In genomic region chr11:75234745-75235144, GRCm38 (mm10) we compare ENCODE assay signal across 8 mouse cellular contexts. TPM values are rescaled to one million over a fixed set of nuclear protein-coding genes. Genes with fewer than 3 reads are reported as not detected.
A peak's percentile ranks its signal among the peaks of the same experiment; 100 is the strongest.
DNase-seq lines count a peak whose midpoint lies in the region; ATAC-seq lines count a peak whose summit lies in the region.

No protein-coding gene starts in this region.

- peaks cover 22% of the 10 kb centered on the region for H3K27me3 ChIP-seq in limb, embryonic 13.5 days

- H3K4me1 ChIP-seq in limb, embryonic 13.5 days, result peaks cover 46% of the 10 kb centered on the region

- WGBS in limb, embryonic 13.5 days, result 7% methylated on average over 16 of the region's 16 CpGs

- no peaks in the 10 kb centered on the region for H3K9me3 ChIP-seq in limb, embryonic 13.5 days

- peak; percentile 67 to 73 for DNase-seq in cerebellum, adult 18-20 months
- DNase-seq in cerebellum, adult 8-10 months, result no peak
- peak; percentile 19 for DNase-seq in spleen, postnatal 14 days (ENCODE audit: low spot score in 2 of 2)
- no peak for DNase-seq in spleen, adult 12 weeks (ENCODE audit: low spot score)
- peak; percentile 54 for DNase-seq in right cerebral cortex, postnatal 14 days
- DNase-seq in urinary bladder, postnatal 14 days (ENCODE audit: low spot score), result no peak
- no peak for DNase-seq in heart, adult 11 months

- no peaks in the 10 kb centered on the region for H3K36me3 ChIP-seq in limb, embryonic 13.5 days

- H3K9ac ChIP-seq in limb, embryonic 13.5 days, result no peak overlapping the region

- no peak overlapping the region for H3K4me3 ChIP-seq in limb, embryonic 13.5 days

- ATAC-seq in limb, embryonic 13.5 days (ENCODE audit: low FRiP score, low read depth), result no peak

- peak overlapping the region; percentile 37 for H3K4me2 ChIP-seq in limb, embryonic 13.5 days (replicated peaks)

- H3K27ac ChIP-seq in limb, embryonic 13.5 days, result no peak overlapping the region

RNA-seq across cellular contexts. Expression of gene Rtn4rl1, which starts 41.2 kb away (rescaled TPM):
- polyA plus RNA-seq in limb, embryonic 13.5 days (2015; fragmentation: Nextera tagmentation; extraction: Ambion mirVana), result 2.3 and 3.1 TPM in 2 replicates

RNA-seq across cellular contexts. Expression of gene Dph1, which starts 43.7 kb away (rescaled TPM):
- polyA plus RNA-seq in limb, embryonic 13.5 days (2015; fragmentation: Nextera tagmentation; extraction: Ambion mirVana), result 23.9 and 24.9 TPM in 2 replicates

RNA-seq across cellular contexts. Expression of gene Ovca2, which starts 56.1 kb away (rescaled TPM):
- polyA plus RNA-seq in limb, embryonic 13.5 days (2015; fragmentation: Nextera tagmentation; extraction: Ambion mirVana), result 27.8 and 29.5 TPM in 2 replicates

Comparison
In these comparisons a context has a peak if more than half of its experiments do, and no peak if none do; other contexts are left out.
1. DNase-seq: peak in cerebellum, adult 18-20 months (2 of 2), spleen, postnatal 14 days (2 of 2) and right cerebral cortex, postnatal 14 days (single experiment); none in cerebellum, adult 8-10 months (single experiment), spleen, adult 12 weeks (single experiment), urinary bladder, postnatal 14 days (single experiment) and heart, adult 11 months (single experiment).